Mouse (Mus musculus) forebrain, embryonic 15.5 days (tissue): ENCODE measurements around the gene Lrsam1. TPM values are rescaled to one million over a fixed set of nuclear protein-coding genes. Genes with fewer than 3 reads are reported as not detected.

ENCODE experiments used
- ATAC-seq: fragments of 200-750 bp; cut with Nextera tagmentation; replicated peaks from 2 replicates; pipeline ENCODE4 v1.8.0; 2017; ENCODE audit warnings: mild to moderate bottlenecking, moderate TSS enrichment, moderate library complexity
- H3K27ac ChIP-seq: fragments of 300-500 bp; sonication (generic); replicated peaks from 2 replicates; pipeline ENCODE4 v1.5.1; 2015; ENCODE audit warnings: mild to moderate bottlenecking, inconsistent platforms
- H3K27me3 ChIP-seq: fragments of 300-500 bp; sonication (generic); 2 replicates; pipeline ENCODE4 v1.6.1; 2015; ENCODE audit warnings: inconsistent platforms
- H3K36me3 ChIP-seq: fragments of 300-500 bp; sonication (generic); 2 replicates; pipeline ENCODE4 v1.6.1; 2015; ENCODE audit warnings: mild to moderate bottlenecking, inconsistent platforms
- H3K4me1 ChIP-seq: fragments of 300-500 bp; sonication (generic); 2 replicates; pipeline ENCODE4 v1.6.1; 2015; ENCODE audit warnings: inconsistent platforms
- H3K4me2 ChIP-seq: fragments of 300-500 bp; sonication (generic); replicated peaks from 2 replicates; pipeline ENCODE4 v1.6.1; 2015; ENCODE audit warnings: mild to moderate bottlenecking, inconsistent platforms
- H3K4me3 ChIP-seq: fragments of 300-500 bp; sonication (generic); 2 replicates; pipeline ENCODE4 v1.5.1; 2015; ENCODE audit warnings: mild to moderate bottlenecking, inconsistent platforms
- H3K9ac ChIP-seq: fragments of 300-500 bp; sonication (generic); replicated peaks from 2 replicates; pipeline ENCODE4 v1.6.1; 2015; ENCODE audit warnings: mild to moderate bottlenecking, inconsistent platforms
- H3K9me3 ChIP-seq: fragments of 300-500 bp; sonication (generic); 2 replicates; pipeline ENCODE4 v1.6.1; 2016; ENCODE audit warnings: inconsistent platforms
- WGBS: fragments of 180-500 bp; shearing (Covaris S2); methylation state at CpG from one replicate; pipeline ENCODE4 v1.1.7; 2015; ENCODE audit warnings: mixed read lengths; 5-methylcytosine and 5-hydroxymethylcytosine counted together
- polyA plus RNA-seq: library from polyadenylated mRNA; unstranded; fragments of >200 nt; fragmentation: Nextera tagmentation; extraction: Ambion mirVana; gene quantifications from 2 replicates; pipeline ENCODE4 v1.2.1, GENCODE M21; 2015

Lrsam1 gene
- polyA plus RNA-seq, 1 experiment from 2014 or later: 17.8 TPM

DNA sequence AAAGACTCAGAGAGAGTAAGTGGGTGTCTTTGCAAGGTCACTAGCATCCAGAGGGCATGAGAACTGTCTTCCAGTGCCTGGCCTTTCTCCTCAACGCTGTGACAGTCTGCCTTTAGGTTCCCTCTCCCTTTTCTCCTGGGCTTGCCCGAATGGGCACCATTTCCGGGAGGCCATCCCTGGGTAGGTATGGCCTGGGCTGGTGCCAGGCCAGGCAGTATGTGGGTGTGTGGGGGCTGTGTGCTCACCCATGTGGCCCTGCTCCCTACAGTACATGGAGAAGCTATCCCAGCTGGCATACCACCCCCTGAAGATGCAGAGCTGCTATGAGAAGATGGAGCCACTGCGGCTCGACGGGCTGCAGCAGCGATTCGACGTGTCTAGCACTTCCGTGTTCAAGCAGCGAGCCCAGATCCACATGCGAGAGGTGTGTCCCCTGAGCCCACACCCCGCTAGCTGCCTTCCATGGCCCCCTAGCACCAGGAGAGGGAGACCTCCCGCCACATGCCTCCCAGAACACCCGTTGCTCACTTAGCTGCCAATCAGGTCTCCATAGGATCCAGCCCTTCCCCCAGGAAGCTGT is 39.5 kb downstream of the Lrsam1 start:
- Histone ChIP-seq H3K4me2 (no peak overlapping the region), H3K9ac (no peak overlapping the region), H3K27me3 (no peaks in the 10 kb centered on the region), H3K36me3 (peaks cover 67% of the 10 kb centered on the region), H3K4me3 (no peak overlapping the region), H3K27ac (no peak overlapping the region), H3K9me3 (no peaks in the 10 kb centered on the region), H3K4me1 (no peaks in the 10 kb centered on the region)
- no peak for ATAC-seq
- WGBS: 89% methylated on average over 15 of the region's 15 CpGs

DNA sequence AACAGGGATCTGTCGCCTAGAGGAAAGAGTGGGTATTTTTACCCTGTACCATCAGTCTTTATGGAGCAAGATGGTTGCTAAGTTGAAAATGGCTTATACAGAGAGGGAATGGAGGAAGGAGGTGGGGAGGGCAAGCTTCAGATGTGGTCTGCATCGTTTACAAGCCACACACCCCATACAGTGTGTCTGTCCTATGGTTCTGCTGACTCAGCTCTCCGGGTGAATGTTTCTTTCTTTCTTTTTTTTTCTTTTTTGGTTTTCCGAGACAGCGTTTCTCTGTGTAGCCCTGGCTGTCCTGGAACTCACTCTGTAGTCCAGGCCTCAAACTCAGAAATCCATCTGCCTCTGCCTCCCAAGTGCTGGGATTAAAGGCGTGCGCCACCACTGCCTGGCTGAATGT is 40.2 kb downstream of the Lrsam1 start:
- no peaks in the 10 kb centered on the region for H3K27me3 ChIP-seq
- H3K4me2 ChIP-seq: no peak overlapping the region
- ATAC-seq: no peak
- peaks cover 67% of the 10 kb centered on the region for H3K36me3 ChIP-seq
- no peaks in the 10 kb centered on the region for H3K4me1 ChIP-seq
- WGBS: 78% methylated on average over 7 of the region's 7 CpGs
- H3K9me3 ChIP-seq: no peaks in the 10 kb centered on the region
- H3K27ac ChIP-seq: no peak overlapping the region
- no peak overlapping the region for H3K4me3 ChIP-seq
- no peak overlapping the region for H3K9ac ChIP-seq

DNA sequence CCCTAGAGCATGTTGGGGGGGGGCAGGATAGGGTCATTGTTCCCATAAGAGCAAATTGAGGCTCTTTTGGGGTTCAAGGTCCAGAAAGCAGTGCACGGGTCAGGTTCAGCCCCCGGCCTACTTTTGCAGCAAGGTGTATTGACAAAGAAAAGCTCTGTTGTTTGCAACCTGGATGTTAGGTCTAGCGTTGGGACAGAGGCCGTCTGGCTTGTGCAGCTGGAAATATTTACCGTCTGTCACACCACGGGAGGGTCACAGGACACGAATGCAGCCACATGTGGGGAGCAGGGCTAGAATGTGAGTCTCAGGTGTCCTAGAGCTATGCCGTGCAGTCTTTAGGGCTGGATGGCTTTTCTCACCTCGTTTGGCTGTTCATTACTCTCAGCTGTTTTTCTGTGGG is 43.0 kb downstream of the Lrsam1 start:
- Histone ChIP-seq H3K4me1 (0 out of 2 replicates have a peak, but pooled peaks cover 4% of the 10 kb centered on the region), H3K9ac (no peak overlapping the region), H3K27ac (no peak overlapping the region), H3K4me2 (no peak overlapping the region), H3K9me3 (no peaks in the 10 kb centered on the region), H3K27me3 (no peaks in the 10 kb centered on the region), H3K36me3 (peaks cover 48% of the 10 kb centered on the region), H3K4me3 (no peak overlapping the region)
- WGBS: 78% methylated on average over 9 of the region's 9 CpGs
- ATAC-seq: no peak

DNA sequence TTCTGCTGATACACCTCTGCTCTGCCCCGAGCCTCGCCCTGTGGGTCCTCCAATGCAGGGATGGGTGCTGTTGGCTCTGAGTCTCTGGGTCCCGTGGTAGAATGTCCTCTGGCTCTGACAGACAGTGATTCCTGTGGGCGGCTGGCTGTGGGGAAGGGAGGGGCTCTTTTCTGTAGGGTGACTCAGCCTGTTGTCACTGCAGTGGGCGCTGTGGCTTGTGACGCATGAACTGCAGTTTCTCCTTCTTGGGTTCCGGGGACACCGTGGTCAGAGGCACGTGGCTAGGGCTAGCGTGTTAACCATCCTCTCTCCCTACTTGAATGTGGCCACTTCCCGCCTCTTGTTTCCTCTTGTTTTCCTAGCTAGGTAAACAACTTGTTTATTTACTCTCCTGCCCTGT is 43.9 kb downstream of the Lrsam1 start:
- Histone ChIP-seq H3K4me3 (no peak overlapping the region), H3K4me1 (0 out of 2 replicates have a peak, but pooled peaks cover 4% of the 10 kb centered on the region), H3K4me2 (no peak overlapping the region), H3K27me3 (no peaks in the 10 kb centered on the region), H3K27ac (no peak overlapping the region), H3K9me3 (no peaks in the 10 kb centered on the region), H3K9ac (no peak overlapping the region), H3K36me3 (peaks cover 41% of the 10 kb centered on the region)
- ATAC-seq: no peak
- WGBS: 90% methylated on average over 11 of the region's 11 CpGs

DNA sequence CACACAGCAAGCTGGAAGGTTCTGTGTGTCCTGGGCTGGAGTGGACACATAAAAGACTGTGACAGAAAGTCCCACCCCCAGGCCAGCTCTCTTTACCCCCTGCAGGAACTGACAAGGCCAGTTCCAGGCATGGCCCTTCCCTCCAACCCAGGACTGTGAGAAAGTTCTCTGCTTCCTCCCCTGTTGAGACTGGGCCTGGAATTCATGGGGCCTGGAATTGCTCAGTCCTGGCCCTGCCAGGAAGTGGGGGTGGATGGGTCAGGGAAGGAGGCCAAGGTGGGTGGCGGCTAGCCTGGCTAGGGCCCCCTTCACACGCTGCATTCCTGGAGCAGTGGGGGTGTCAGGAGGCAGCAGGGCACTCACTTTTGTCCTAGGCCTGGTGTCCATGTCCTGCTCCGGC is 46.5 kb downstream of the Lrsam1 start:
- Histone ChIP-seq H3K9ac (no peak overlapping the region), H3K4me1 (0 out of 2 replicates have a peak, but pooled peaks cover 4% of the 10 kb centered on the region), H3K4me2 (no peak overlapping the region), H3K27me3 (no peaks in the 10 kb centered on the region), H3K9me3 (no peaks in the 10 kb centered on the region), H3K36me3 (peaks cover 33% of the 10 kb centered on the region), H3K4me3 (no peak overlapping the region), H3K27ac (no peak overlapping the region; the same call in 1 of the 2 replicates)
- 55% methylated on average over 3 of the region's 3 CpGs for WGBS
- ATAC-seq: peak; percentile 24

DNA sequence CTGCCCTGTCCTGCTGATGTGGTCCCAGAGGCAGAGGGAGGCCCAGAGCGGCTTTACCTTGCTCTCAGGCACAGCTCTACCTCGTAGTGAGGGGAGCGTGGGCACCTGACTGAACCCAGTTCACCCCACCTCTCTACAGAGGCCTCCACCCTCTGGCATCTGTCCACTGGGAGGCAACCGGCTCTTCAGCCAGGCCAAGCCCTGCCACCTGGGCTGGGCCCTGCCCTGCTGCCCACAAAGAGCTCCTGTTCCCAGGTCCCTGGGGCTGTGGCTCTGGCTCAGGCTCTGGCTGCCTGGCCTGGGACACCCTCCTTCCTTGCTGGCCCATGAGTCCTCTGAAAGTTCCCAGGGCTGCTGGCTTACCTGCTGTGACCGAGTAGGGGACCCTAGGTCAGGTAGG is 47.1 kb downstream of the Lrsam1 start:
- no peak overlapping the region for H3K4me3 ChIP-seq
- no peak overlapping the region; the same call in 1 of the 2 replicates for H3K27ac ChIP-seq
- peaks cover 27% of the 10 kb centered on the region for H3K36me3 ChIP-seq
- H3K9me3 ChIP-seq: no peaks in the 10 kb centered on the region
- no peak for ATAC-seq
- H3K27me3 ChIP-seq: no peaks in the 10 kb centered on the region
- 0 out of 2 replicates have a peak, but pooled peaks cover 4% of the 10 kb centered on the region for H3K4me1 ChIP-seq
- WGBS: 69% methylated on average over 5 of the region's 5 CpGs
- no peak overlapping the region for H3K4me2 ChIP-seq
- H3K9ac ChIP-seq: no peak overlapping the region

DNA sequence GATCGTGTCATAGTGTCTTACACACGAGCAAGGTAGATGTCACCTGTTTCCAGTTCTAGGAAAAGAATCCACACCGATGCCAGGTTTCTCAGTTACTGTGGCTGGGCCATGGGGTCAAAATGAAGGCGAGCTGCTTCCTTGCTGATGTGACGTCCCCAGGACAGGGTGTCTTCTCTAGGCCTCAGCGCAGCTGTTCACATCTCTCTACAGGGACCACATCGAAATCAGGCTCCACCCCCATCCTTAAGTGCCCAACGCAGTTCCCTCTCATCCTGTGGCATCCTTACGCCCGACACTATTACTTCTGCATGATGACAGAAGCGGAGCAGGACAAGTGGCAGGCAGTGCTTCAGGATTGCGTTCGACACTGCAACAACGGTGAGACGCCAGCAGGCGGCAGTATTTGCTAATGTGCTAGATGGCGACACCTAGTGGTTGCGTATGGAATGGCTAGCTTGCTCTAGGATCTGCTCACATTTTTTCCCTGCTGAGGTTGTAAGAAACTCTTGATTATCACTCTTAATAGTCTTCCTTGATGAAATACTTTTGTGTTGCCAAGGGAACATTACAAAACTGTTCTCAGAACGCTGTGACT is 49.1 kb downstream of the Lrsam1 start:
- H3K4me1 ChIP-seq: peaks cover 23% of the 10 kb centered on the region
- no peak overlapping the region for H3K27ac ChIP-seq
- no peak overlapping the region for H3K4me3 ChIP-seq
- 26% methylated on average over 19 of the region's 19 CpGs for WGBS
- H3K36me3 ChIP-seq: peaks cover 19% of the 10 kb centered on the region
- no peaks in the 10 kb centered on the region for H3K9me3 ChIP-seq
- H3K9ac ChIP-seq: no peak overlapping the region
- no peaks in the 10 kb centered on the region for H3K27me3 ChIP-seq
- H3K4me2 ChIP-seq: no peak overlapping the region
- ATAC-seq: peak; percentile 26; the same call in 1 of the 2 replicates

DNA sequence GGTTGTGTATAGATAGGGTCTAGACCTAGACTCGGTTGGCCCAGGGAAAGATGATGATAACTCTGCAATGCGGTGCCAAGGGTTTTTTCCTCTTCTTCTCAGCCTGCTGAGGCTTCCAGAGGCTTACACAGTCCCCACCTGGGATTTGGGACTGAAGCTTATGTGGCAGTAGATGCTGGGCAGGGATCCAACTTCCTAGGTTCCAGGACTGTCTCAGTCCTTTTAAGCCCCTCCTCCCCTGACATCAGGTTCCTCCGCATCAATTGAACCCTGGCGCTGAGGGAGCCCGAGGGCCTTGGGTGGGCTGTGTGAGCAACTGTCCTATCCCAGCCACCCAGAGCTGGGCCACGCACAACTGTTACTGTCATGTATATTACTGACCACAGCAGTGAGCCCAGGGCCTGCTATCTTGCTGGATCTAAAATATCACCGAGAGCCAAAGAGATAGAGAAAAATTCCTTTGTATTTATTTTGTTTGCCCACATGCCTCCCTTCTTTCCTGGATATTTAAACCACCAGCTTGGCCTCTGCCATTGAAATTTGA is 49.7 kb downstream of the Lrsam1 start:
- Histone ChIP-seq H3K9me3 (no peaks in the 10 kb centered on the region), H3K4me2 (no peak overlapping the region), H3K27ac (no peak overlapping the region), H3K4me1 (peaks cover 29% of the 10 kb centered on the region), H3K36me3 (peaks cover 19% of the 10 kb centered on the region), H3K27me3 (no peaks in the 10 kb centered on the region), H3K9ac (no peak overlapping the region), H3K4me3 (no peak overlapping the region)
- 77% methylated on average over 7 of the region's 7 CpGs for WGBS
- ATAC-seq: no peak

DNA sequence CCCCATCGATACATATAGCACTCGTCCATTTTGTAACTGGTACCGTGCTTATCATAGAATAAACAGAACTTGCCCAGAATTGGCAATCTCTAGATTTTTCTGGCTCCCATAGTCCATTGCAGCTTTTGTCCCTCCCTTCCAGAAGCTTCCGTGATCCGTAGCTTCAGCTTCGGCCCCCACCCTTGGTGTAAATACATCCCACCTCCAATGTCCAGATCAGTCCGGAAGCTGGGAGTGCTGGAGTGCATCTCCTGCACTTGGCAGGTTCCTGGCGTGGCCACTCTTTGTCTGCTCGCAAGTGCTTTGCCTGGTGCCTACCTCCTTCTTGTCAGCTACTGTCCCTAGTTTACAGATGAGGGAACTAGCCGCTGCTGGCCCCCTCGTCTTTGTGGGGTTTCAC is 52.6 kb downstream of the Lrsam1 start:
- Histone ChIP-seq H3K9me3 (no peaks in the 10 kb centered on the region), H3K4me2 (peak overlapping the region; percentile 21), H3K27ac (peak overlapping the region; percentile 81), H3K36me3 (peaks cover 19% of the 10 kb centered on the region), H3K4me3 (no peak overlapping the region), H3K4me1 (peaks cover 28% of the 10 kb centered on the region), H3K27me3 (no peaks in the 10 kb centered on the region), H3K9ac (no peak overlapping the region)
- ATAC-seq: no peak
- WGBS: 15% methylated on average over 11 of the region's 11 CpGs

DNA sequence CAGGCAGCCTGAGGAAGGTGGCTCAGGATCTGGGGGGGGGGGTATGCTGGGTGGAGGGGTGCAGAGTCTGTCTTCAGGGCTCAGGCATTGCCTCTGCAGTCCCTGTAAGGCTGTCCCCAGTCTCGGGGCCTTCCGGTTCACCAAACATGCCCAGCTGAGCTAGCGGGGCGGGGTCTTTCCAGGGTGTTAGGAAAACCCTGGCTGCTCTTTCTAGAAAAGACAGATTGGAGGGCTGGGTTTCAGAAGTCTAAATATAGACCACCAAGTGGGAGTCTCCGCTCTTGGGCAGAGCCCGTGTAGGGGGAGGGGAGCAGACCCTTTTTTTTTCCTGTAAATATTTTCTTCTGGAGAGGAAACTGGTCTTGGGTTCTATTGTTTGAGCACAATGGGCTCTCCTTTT is 53.1 kb downstream of the Lrsam1 start:
- H3K4me3 ChIP-seq: no peak overlapping the region
- H3K4me2 ChIP-seq: peak overlapping the region; percentile 21
- peak; percentile 68 for ATAC-seq
- no peak overlapping the region for H3K9ac ChIP-seq
- peak overlapping the region; percentile 81 for H3K27ac ChIP-seq
- peaks cover 17% of the 10 kb centered on the region for H3K36me3 ChIP-seq
- no peaks in the 10 kb centered on the region for H3K27me3 ChIP-seq
- peaks cover 28% of the 10 kb centered on the region for H3K4me1 ChIP-seq
- WGBS: 5% methylated on average over 6 of the region's 6 CpGs
- H3K9me3 ChIP-seq: no peaks in the 10 kb centered on the region

DNA sequence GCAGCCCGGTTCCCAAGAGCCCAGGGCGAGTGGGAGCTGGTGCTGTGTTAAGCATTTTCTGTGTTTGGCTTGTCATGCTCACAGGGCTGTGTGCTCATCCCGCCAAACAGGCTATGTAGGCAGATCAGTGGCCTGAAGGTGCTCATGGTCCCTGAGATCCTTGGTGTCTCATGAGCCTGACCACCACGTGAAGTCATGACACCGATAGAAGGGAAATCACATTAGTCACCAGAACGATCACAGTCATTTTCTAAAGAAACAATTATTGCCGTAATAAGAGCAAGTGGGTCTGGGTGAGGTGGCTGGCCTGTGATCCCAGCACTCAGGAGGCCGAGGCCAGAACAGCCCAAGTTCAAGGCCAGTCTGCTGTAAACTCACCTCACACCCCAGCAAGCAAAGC is 54.0 kb downstream of the Lrsam1 start:
- peak overlapping the region; percentile 81; the same call in 1 of the 2 replicates for H3K27ac ChIP-seq
- no peak for ATAC-seq
- H3K9ac ChIP-seq: no peak overlapping the region
- H3K4me1 ChIP-seq: peaks cover 28% of the 10 kb centered on the region
- no peak overlapping the region for H3K4me2 ChIP-seq
- H3K36me3 ChIP-seq: peaks cover 17% of the 10 kb centered on the region
- H3K4me3 ChIP-seq: no peak overlapping the region
- no peaks in the 10 kb centered on the region for H3K27me3 ChIP-seq
- 56% methylated on average over 8 of the region's 8 CpGs for WGBS
- no peaks in the 10 kb centered on the region for H3K9me3 ChIP-seq

DNA sequence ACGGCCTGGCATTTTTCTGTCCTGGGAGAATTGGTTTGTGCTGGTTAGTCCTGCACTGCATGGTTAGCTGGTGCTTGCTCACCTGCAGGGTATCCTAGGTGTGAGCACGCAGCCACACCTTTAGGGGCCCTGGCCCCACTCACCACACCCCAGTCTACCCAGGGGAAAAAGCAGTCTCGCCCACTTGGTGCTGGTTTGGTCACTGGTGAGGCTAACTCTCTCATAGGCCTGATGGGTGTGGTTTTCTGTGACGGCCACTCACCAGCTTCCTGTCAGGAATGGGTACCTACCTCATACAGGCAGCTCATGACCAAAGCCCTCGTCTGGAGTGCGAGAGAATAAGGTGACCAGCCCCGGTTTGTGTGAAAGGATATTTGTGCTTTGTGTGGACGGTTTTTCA is 56.1 kb downstream of the Lrsam1 start:
- no peak for ATAC-seq
- no peak overlapping the region for H3K27ac ChIP-seq
- 83% methylated on average over 8 of the region's 8 CpGs for WGBS

More for the DNA sequence above, 56.1 kb downstream of the Lrsam1 start:
- Histone ChIP-seq H3K4me3 (no peak overlapping the region), H3K36me3 (peaks cover under 1% of the 10 kb centered on the region; the same call in 1 of the 2 replicates), H3K4me1 (peaks cover 28% of the 10 kb centered on the region), H3K9me3 (no peaks in the 10 kb centered on the region), H3K9ac (no peak overlapping the region), H3K4me2 (no peak overlapping the region), H3K27me3 (no peaks in the 10 kb centered on the region)
